Mouse (Mus musculus) small intestine, adult 2 months (tissue): ENCODE measurements around the gene Nckap5. TPM values are rescaled to one million over a fixed set of nuclear protein-coding genes. Genes with fewer than 3 reads are reported as not detected.

ENCODE experiments used
- H3K27ac ChIP-seq: fragments of 200-500 bp; 2 replicates; pipeline ENCODE4 v1.5.1; 2012; ENCODE audit warnings: low read depth, low read length, control low read depth, inconsistent platforms; ENCODE audit not compliant: insufficient read depth
- H3K27me3 ChIP-seq: fragments of 200-500 bp; 2 replicates; pipeline ENCODE4 v1.6.1; 2012; ENCODE audit warnings: mild to moderate bottlenecking, moderate library complexity, low read length, inconsistent platforms; ENCODE audit not compliant: control insufficient read depth, insufficient read depth
- H3K36me3 ChIP-seq: fragments of 200-500 bp; 2 replicates; pipeline ENCODE4 v1.6.1; 2012; ENCODE audit warnings: mild to moderate bottlenecking, low read length, control low read depth, inconsistent platforms; ENCODE audit not compliant: control insufficient read depth, insufficient read depth
- H3K4me1 ChIP-seq: fragments of 200-500 bp; 2 replicates; pipeline ENCODE4 v1.6.1; 2012; ENCODE audit warnings: low read length, inconsistent platforms, mixed read lengths; ENCODE audit not compliant: control insufficient read depth, insufficient read depth, insufficient read length
- H3K4me3 ChIP-seq: fragments of 200-500 bp; 2 replicates; pipeline ENCODE4 v1.5.1; 2012; ENCODE audit warnings: low read depth, mild to moderate bottlenecking, control low read depth, inconsistent platforms, low read length, moderate library complexity
- CTCF ChIP-seq: fragments of 200-500 bp; IDR thresholded peaks from 2 replicates; pipeline ENCODE4 v1.5.1; 2012; ENCODE audit warnings: low read depth, mild to moderate bottlenecking, control low read depth, inconsistent platforms, low read length, moderate library complexity, mixed read lengths; ENCODE audit not compliant: insufficient replicate concordance, insufficient read length; ENCODE audit errors: extremely low read depth
- POLR2A ChIP-seq: fragments of 200-500 bp; IDR thresholded peaks from 2 replicates; pipeline ENCODE4 v1.6.1; 2012; ENCODE audit warnings: low read depth, mild to moderate bottlenecking, control low read depth, inconsistent platforms, low read length, moderate library complexity
- WGBS: fragments of 180-500 bp; shearing (Covaris S2); methylation state at CpG from one replicate; pipeline ENCODE4 v1.1.7; 2018; 5-methylcytosine and 5-hydroxymethylcytosine counted together
- polyA plus RNA-seq: library from polyadenylated mRNA; depleted of rRNA; stranded (reverse); fragments of >200 nt; gene quantifications from 2 replicates; pipeline ENCODE4 v1.2.3, GENCODE M21; 2012

Gene Nckap5
- polyA plus RNA-seq, 1 experiment = 8.5 TPM

GRCm38 (mm10) chr1:126751137-126751536, 79.5 kb downstream of the Nckap5 start:
- Histone ChIP-seq H3K4me1 (peaks cover 20% of the 10 kb centered on the region; the same call in 1 of the 2 replicates), H3K4me3 (no peak overlapping the region), H3K27ac (no peak overlapping the region), H3K27me3 (no peaks in the 10 kb centered on the region), H3K36me3 (no peaks in the 10 kb centered on the region)
- WGBS = 97% methylated on average over 6 of the region's 6 CpGs
- TF ChIP-seq CTCF (no peak), POLR2A (no peak)

DNA sequence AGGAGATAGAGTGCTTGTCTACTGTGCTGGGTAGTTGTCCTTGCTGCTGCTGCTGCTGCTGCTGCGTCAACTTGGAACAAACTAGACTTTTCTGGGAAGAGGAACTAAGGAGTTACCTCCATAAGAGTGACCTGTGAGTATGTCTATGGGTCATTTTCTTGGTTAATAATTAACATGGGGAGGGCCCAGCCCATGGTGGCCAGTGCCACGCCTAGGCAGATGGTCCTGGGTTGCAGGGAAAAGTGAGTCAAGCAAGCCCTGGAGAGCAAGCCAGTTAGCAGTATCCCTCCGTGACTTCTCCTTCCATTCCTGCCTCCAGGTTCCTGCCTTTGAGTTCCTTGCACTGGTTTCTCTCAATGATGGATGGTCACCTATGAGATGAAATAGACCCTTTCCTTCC, 80.4 kb downstream of the Nckap5 start:
- H3K27me3 ChIP-seq = no peaks in the 10 kb centered on the region
- TF ChIP-seq CTCF (no peak), POLR2A (no peak)
- 74% methylated on average over 3 of the region's 3 CpGs for WGBS
- peaks cover 16% of the 10 kb centered on the region; the same call in 1 of the 2 replicates for H3K4me1 ChIP-seq
- no peak overlapping the region for H3K4me3 ChIP-seq
- H3K36me3 ChIP-seq = no peaks in the 10 kb centered on the region
- H3K27ac ChIP-seq = no peak overlapping the region; the same call in 1 of the 2 replicates

- 19% methylated on average over 4 of the region's 4 CpGs for WGBS
- no peak for TF ChIP-seq CTCF
- TF ChIP-seq POLR2A = no peak
- no peaks in the 10 kb centered on the region for H3K27me3 ChIP-seq
- H3K4me1 ChIP-seq = peaks cover 14% of the 10 kb centered on the region; the same call in 1 of the 2 replicates
- H3K27ac ChIP-seq = no peak overlapping the region
- no peaks in the 10 kb centered on the region for H3K36me3 ChIP-seq
- no peak overlapping the region for H3K4me3 ChIP-seq
Measured at GRCm38 (mm10) chr1:126747914-126748313, 82.7 kb downstream of the Nckap5 start.

- TF ChIP-seq CTCF (no peak), POLR2A (no peak)
- Histone ChIP-seq H3K36me3 (no peaks in the 10 kb centered on the region), H3K27me3 (no peaks in the 10 kb centered on the region), H3K4me1 (peaks cover 14% of the 10 kb centered on the region; the same call in 1 of the 2 replicates), H3K27ac (no peak overlapping the region), H3K4me3 (no peak overlapping the region)
- WGBS = 79% methylated on average over 4 of the region's 4 CpGs
Measured at GRCm38 (mm10) chr1:126745482-126746136, 85.0 kb downstream of the Nckap5 start.

DNA sequence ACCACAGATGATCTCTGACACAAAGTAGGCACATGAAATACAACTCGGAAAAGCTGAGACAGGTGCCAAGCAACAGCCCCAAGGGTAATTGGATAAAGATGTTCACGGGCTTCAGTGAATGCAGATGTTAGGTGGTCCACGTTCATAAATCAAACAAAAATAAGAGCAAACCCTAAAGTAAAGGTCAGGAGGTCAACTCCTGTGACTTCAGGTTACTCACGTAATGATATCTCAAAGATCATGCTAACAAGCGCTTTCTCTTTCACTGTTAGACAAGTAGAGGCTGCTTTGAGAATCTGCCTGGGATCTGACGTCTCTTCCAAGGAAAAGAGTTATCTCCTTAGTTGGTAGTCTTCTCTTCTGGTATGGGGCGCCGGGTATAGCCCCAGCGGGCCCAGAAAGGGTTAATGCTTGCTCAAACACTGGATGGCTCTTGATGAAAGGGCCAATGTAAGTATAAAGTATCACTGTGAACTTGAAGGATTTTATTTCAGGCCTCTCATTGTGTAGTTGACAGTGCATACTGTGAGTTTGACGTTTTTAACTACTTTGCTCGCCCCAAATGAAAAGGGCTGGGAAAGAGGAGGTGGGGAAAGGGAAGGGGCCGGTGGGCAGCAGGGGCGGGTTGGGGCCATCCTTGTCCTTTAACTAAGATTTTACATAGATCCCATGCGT, 85.8 kb downstream of the Nckap5 start:
- WGBS = 85% methylated on average over 14 of the region's 14 CpGs
- Histone ChIP-seq H3K4me1 (peaks cover 14% of the 10 kb centered on the region; the same call in 1 of the 2 replicates), H3K4me3 (no peak overlapping the region), H3K27ac (no peak overlapping the region), H3K36me3 (no peaks in the 10 kb centered on the region), H3K27me3 (no peaks in the 10 kb centered on the region)
- TF ChIP-seq POLR2A (no peak), CTCF (no peak)

GRCm38 (mm10) chr1:126738291-126738640, 92.3 kb downstream of the Nckap5 start:
- Histone ChIP-seq H3K4me3 (peak overlapping the region; percentile 67), H3K36me3 (no peaks in the 10 kb centered on the region), H3K27me3 (no peaks in the 10 kb centered on the region), H3K4me1 (peaks cover 2% of the 10 kb centered on the region; the same call in 1 of the 2 replicates), H3K27ac (no peak overlapping the region)
- WGBS = 4% methylated on average over 12 of the region's 12 CpGs
- no peak for TF ChIP-seq POLR2A
- TF ChIP-seq CTCF = no peak

GRCm38 (mm10) chr1:126737554-126738290, 92.9 kb downstream of the Nckap5 start:
- WGBS = 9% methylated on average over 18 of the region's 18 CpGs

More at GRCm38 (mm10) chr1:126737554-126738290, 92.9 kb downstream of the Nckap5 start:
- Histone ChIP-seq H3K27me3 (no peaks in the 10 kb centered on the region), H3K4me1 (peaks cover 2% of the 10 kb centered on the region; the same call in 1 of the 2 replicates), H3K36me3 (no peaks in the 10 kb centered on the region), H3K27ac (peak overlapping the region; percentile 50), H3K4me3 (peak overlapping the region; percentile 67)
- TF ChIP-seq CTCF (no peak), POLR2A (peak; percentile 53; the same call in 1 of the 2 replicates)
